Mouse (Mus musculus) CH12.LX (cell line): ENCODE measurements around the gene Sycp3. TPM values are rescaled to one million over a fixed set of nuclear protein-coding genes. Genes with fewer than 3 reads are reported as not detected.
"Not testable (repeated sequence)": the region's sequence is repeated elsewhere in the genome, so short reads cannot be mapped to it uniquely, and the experiment has no call there.

Experiments used
- DNase-seq: peaks from one replicate; pipeline ENCODE4 v3.0.0-alpha.2; 2013; ENCODE audit errors: extremely low read depth
- H3K27ac ChIP-seq: 2 replicates; pipeline ENCODE4 v1.5.1; 2012; ENCODE audit warnings: low read depth, mild to moderate bottlenecking, control low read depth, moderate library complexity; ENCODE audit not compliant: insufficient read depth
- H3K27me3 ChIP-seq: replicated peaks from 2 replicates; pipeline ENCODE3; 2012; ENCODE audit warnings: inconsistent platforms
- H3K36me3 ChIP-seq, 2 experiments: replicated peaks in 1 of 2; 2 replicates each; pipeline versions ENCODE3 to v1.6.1; 2012; ENCODE audit warnings: inconsistent platforms in 1 of 2, low read length in 1 of 2, mild to moderate bottlenecking in 1 of 2, mixed read lengths in 1 of 2, moderate library complexity in 1 of 2; ENCODE audit not compliant: control insufficient read depth in 1 of 2, insufficient read depth in 1 of 2
- H3K4me1 ChIP-seq, 2 experiments: 2 replicates each; pipeline ENCODE4 v1.6.1; 2012; ENCODE audit warnings: inconsistent platforms in 1 of 2, moderate library complexity in 1 of 2; ENCODE audit not compliant: insufficient read depth in 2 of 2, control insufficient read depth in 1 of 2
- H3K4me2 ChIP-seq: 2 replicates; pipeline ENCODE4 v1.6.1; 2012; ENCODE audit warnings: low read depth, mild to moderate bottlenecking, control low read depth; ENCODE audit not compliant: poor library complexity, insufficient read depth, severe bottlenecking
- H3K4me3 ChIP-seq, 3 experiments: fragments of 150-350 bp in 1 of 3; sonication (generic) in 1 of 3; replicated peaks in 1 of 3; 2 replicates each; pipeline versions ENCODE3 to v1.5.1; 2011 to 2012; ENCODE audit warnings: low read depth in 2 of 3, low read length in 2 of 3, mild to moderate bottlenecking in 2 of 3, moderate library complexity in 2 of 3, control low read depth in 1 of 3, improper control_type of control experiment in 1 of 3, inconsistent platforms in 1 of 3, mixed read lengths in 1 of 3; ENCODE audit not compliant: poor library complexity in 1 of 3
- H3K79me2 ChIP-seq: replicated peaks from 2 replicates; pipeline ENCODE4 v1.6.1; 2012; ENCODE audit warnings: mild to moderate bottlenecking, moderate library complexity; ENCODE audit not compliant: control insufficient read depth, poor library complexity, insufficient read depth, severe bottlenecking; ENCODE audit errors: extremely low read depth
- H3K9ac ChIP-seq: 2 replicates; pipeline ENCODE4 v1.6.1; 2012; ENCODE audit warnings: low read depth, mild to moderate bottlenecking, control low read depth, moderate library complexity; ENCODE audit not compliant: insufficient read depth
- H3K9me3 ChIP-seq: replicated peaks from 2 replicates; pipeline ENCODE3; 2012; ENCODE audit warnings: low read length, inconsistent platforms, mixed read lengths
- BHLHE40 ChIP-seq: IDR thresholded peaks from 2 replicates; pipeline ENCODE4 v1.6.1; 2011; ENCODE audit warnings: mild to moderate bottlenecking, low read depth, low read length, improper control_type of control experiment
- CTCF ChIP-seq, 2 experiments: IDR thresholded peaks in 1 of 2; conservative IDR thresholded peaks in 1 of 2; 2 replicates each; pipeline ENCODE4 v1.5.1; 2011 to 2012; ENCODE audit warnings: low read depth in 2 of 2, low read length in 2 of 2, improper control_type of control experiment in 1 of 2, inconsistent platforms in 1 of 2, mild to moderate bottlenecking in 1 of 2, moderate library complexity in 1 of 2
- HCFC1 ChIP-seq: IDR thresholded peaks from 2 replicates; pipeline ENCODE4 v1.6.1; 2012; ENCODE audit warnings: low read depth, mild to moderate bottlenecking, inconsistent platforms, low read length, improper control_type of control experiment
- KAT2A ChIP-seq: IDR thresholded peaks from 2 replicates; pipeline ENCODE4 v1.6.1; 2012; ENCODE audit warnings: low read length, improper control_type of control experiment, inconsistent platforms; ENCODE audit not compliant: insufficient replicate concordance
- MAFK ChIP-seq: IDR thresholded peaks from 2 replicates; pipeline ENCODE4 v1.6.1; 2011; ENCODE audit warnings: low read length, improper control_type of control experiment; ENCODE audit not compliant: insufficient replicate concordance
- MXI1 ChIP-seq: IDR thresholded peaks from 2 replicates; pipeline ENCODE4 v1.6.1; 2011; ENCODE audit warnings: mild to moderate bottlenecking, low read depth, low read length, improper control_type of control experiment
- NRF1 ChIP-seq: IDR thresholded peaks from 2 replicates; pipeline ENCODE4 v1.6.1; 2014; ENCODE audit warnings: low read depth, mild to moderate bottlenecking, inconsistent platforms, low read length, improper control_type of control experiment, moderate library complexity
- POLR2A ChIP-seq: IDR thresholded peaks from 2 replicates; pipeline ENCODE4 v1.6.1; 2011; ENCODE audit warnings: low read depth, mild to moderate bottlenecking, improper control_type of control experiment, low read length
- RAD21 ChIP-seq: IDR thresholded peaks from 2 replicates; pipeline ENCODE4 v1.6.1; 2011; ENCODE audit warnings: low read depth, mild to moderate bottlenecking, low read length, improper control_type of control experiment, moderate library complexity
- SMC3 ChIP-seq: IDR thresholded peaks from 2 replicates; pipeline ENCODE4 v1.6.1; 2011; ENCODE audit warnings: low read depth, low read length, improper control_type of control experiment
- TBP ChIP-seq: conservative IDR thresholded peaks from 2 replicates; pipeline ENCODE4 v1.6.1; 2011; ENCODE audit warnings: low read depth, low read length, improper control_type of control experiment
- UBTF ChIP-seq: IDR thresholded peaks from 2 replicates; pipeline ENCODE4 v1.6.1; 2012; ENCODE audit warnings: low read depth, mild to moderate bottlenecking, inconsistent platforms, low read length, improper control_type of control experiment, moderate library complexity
- USF2 ChIP-seq: conservative IDR thresholded peaks from 2 replicates; pipeline ENCODE4 v1.6.1; 2011; ENCODE audit warnings: low read depth, low read length, improper control_type of control experiment
- ZKSCAN1 ChIP-seq: IDR thresholded peaks from 2 replicates; pipeline ENCODE4 v1.6.1; 2012; ENCODE audit warnings: low read depth, inconsistent platforms, low read length, improper control_type of control experiment, borderline replicate concordance
- ZMIZ1 ChIP-seq: IDR thresholded peaks from 2 replicates; pipeline ENCODE4 v1.6.1; 2012; ENCODE audit warnings: low read depth, mild to moderate bottlenecking, inconsistent platforms, low read length, improper control_type of control experiment
- dilution Hi-C: fragments of 300-500 bp; cut with MboI; formaldehyde crosslinking; loops from 2 replicates; pipeline ENCODE4 v1.14.3; 2020; ENCODE audit warnings: low sequenced_read_pairs; ENCODE audit not compliant: extremely low pct_unique_long_range_greater_than_20kb, extremely low pct_ligation_motif_present
- in situ Hi-C: fragments of 300-500 bp; cut with MboI; formaldehyde crosslinking; loops from 3 replicates; pipeline ENCODE4 v1.14.3; 2019; ENCODE audit warnings: low sequenced_read_pairs, low pct_ligation_motif_present, low pct_unique_long_range_greater_than_20kb, mixed read lengths
- polyA plus RNA-seq: library from polyadenylated mRNA; unstranded; fragments of >175 nt; gene quantifications from 2 replicates; pipeline ENCODE4 v1.2.1, GENCODE M21; 2012; ENCODE audit warnings: low read depth; ENCODE audit not compliant: insufficient read length
- total RNA-seq, 2 experiments: library from RNA; depleted of rRNA; stranded (reverse); fragments of 300-350 nt in 1 of 2; fragments of >200 nt in 1 of 2; gene quantifications; 2 replicates each; pipeline ENCODE4 v1.2.3; 2012 to 2014

The Sycp3 gene
- total and polyA plus RNA-seq, 3 experiments = not detected

DNA sequence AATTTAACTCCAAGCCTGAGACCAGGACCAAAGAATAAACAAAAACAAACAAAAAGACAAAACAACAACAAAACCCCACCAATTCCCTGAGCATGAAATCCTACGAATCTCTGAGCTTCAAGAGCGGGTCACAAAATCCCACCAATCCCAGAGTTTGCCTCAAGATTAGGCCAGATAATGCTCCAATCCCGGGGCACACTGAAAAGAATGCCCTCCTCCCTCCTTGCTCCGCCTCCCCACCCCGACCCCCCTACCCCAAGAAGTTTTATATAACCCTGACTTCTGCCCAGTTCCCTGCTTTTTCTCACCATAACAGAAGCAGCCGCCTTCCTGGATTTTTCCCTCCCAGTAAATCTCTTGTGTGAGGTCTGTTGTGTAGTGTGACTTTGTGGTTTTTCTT is 1.6 kb upstream of the Sycp3 start:
- Histone ChIP-seq H3K9ac (no peak overlapping the region), H3K4me2 (no peak overlapping the region), H3K27ac (no peak overlapping the region), H3K36me3 (no peaks in the 10 kb centered on the region), H3K9me3 (no peaks in the 10 kb centered on the region), H3K4me1 (0 out of 4 replicates have a peak, but pooled peaks cover 0 to 5% of the 10 kb centered on the region in 2 experiments), H3K27me3 (no peaks in the 10 kb centered on the region), H3K4me3 (no peak overlapping the region), H3K79me2 (no peaks in the 10 kb centered on the region)
- TF ChIP-seq CTCF (conservative IDR thresholded peaks at IDR 0.05 in 1 of 2, IDR thresholded peaks at IDR 0.05 in 1 of 2; ENCODE audit: low read depth in 2 of 2, low read length in 2 of 2) (no peak), UBTF (no peak), POLR2A (no peak)
- dilution Hi-C loops = no loop called here
- DNase-seq = no peak
- in situ Hi-C loops = no loop called here

DNA sequence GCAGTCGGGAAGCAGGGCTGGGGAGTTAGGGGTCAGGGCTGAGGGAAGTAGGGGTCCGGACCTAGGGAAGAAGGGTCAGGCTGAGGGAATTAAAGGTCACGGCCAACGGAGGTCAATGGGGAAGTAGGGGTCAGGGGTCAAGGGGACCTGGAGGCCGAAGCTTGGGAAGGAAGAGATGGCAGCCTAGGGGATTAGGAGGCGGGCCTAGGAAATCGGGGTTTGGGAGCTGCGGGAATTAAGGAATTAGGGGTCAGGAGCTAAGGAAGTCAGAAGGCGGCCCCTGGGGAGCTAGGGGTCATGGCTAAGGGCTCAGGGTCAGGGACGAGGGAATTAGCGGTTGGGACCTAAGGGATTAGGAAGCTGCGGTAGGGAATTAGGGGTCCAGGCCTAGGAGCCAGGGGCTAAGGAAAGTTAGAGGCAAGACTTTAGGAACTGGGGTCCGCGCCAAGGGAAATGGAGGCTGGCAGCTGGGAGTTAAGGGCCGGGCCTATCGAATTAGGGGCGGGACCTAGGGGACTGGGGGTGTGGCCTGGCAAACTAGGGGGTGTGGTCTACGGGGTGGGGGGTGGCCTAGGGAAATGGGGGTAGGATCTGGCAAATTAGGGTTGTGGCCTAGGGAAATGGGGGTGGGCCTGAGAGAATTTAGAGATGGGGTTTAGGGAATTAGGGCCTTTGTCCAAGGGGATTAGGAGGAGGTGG is 902 bp downstream of the Sycp3 start:
- DNase-seq = no peak
- in situ Hi-C loops = no loop called here
- Histone ChIP-seq H3K9me3 (no peaks in the 10 kb centered on the region), H3K36me3 (no peaks in the 10 kb centered on the region), H3K27ac (no peak overlapping the region), H3K4me3 (no peak overlapping the region), H3K4me1 (0 out of 4 replicates have a peak, but pooled peaks cover 0 to 5% of the 10 kb centered on the region in 2 experiments), H3K79me2 (no peaks in the 10 kb centered on the region), H3K27me3 (no peaks in the 10 kb centered on the region), H3K4me2 (no peak overlapping the region), H3K9ac (no peak overlapping the region)
- dilution Hi-C loops = no loop called here
- TF ChIP-seq TBP = no peak
- no peak for TF ChIP-seq NRF1
- no peak for TF ChIP-seq MXI1
- no peak for TF ChIP-seq ZKSCAN1
- TF ChIP-seq HCFC1 = no peak
- TF ChIP-seq SMC3 = no peak
- no peak for TF ChIP-seq USF2
- TF ChIP-seq BHLHE40 = no peak
- TF ChIP-seq RAD21 = no peak
- TF ChIP-seq ZMIZ1 = no peak
- no peak for TF ChIP-seq MAFK
- no peak for TF ChIP-seq KAT2A

DNA sequence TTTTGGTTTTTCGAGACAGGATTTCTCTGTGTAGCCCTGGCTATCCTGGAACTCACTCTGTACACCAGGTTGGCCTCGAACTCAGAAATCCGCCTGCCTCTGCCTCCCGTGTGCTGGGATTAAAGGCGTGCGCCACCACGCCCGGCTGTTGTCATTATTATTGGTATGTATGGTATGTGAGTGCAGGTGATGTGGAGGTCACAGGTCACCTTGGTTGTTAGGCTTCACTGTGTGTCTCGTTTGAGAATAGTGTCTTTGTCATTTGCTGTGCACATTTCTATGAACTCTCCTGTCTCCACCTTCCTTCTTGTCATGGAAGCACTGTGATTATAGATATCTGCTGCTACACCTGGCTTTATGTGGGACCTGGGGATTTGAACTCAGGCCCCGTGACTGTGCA is 23.5 kb downstream of the Sycp3 start:
- H3K36me3 ChIP-seq, H3K9ac ChIP-seq, H3K27ac ChIP-seq, DNase-seq, H3K4me1 ChIP-seq, H3K4me2 ChIP-seq, H3K4me3 ChIP-seq, H3K9me3 ChIP-seq, dilution Hi-C loops, H3K79me2 ChIP-seq, H3K27me3 ChIP-seq, in situ Hi-C loops: not testable (repeated sequence)
